Mouse (Mus musculus): ENCODE results near the gene Ubn2. TPM values are rescaled to one million over a fixed set of nuclear protein-coding genes. Genes with fewer than 3 reads are reported as not detected.
A peak's percentile ranks its signal among the peaks of the same experiment; 100 is the strongest.
"Not testable (repeated sequence)": the region's sequence is repeated elsewhere in the genome, so short reads cannot be mapped to it uniquely, and the experiment has no call there.

Gene Ubn2
- 10 to 100 TPM; 47.1 to 48.8 TPM for total RNA-seq (2021)

GRCm38 (mm10) chr6:38433261-38434033 is at the start of gene Ubn2:
Gene Ubn2, plus strand, starts transcription at chr6:38433950.
- intact Hi-C loops (cut with DNase I), result no loop called here
- DNase-seq, result peak; percentile 98

GRCm38 (mm10) chr6:38389671-38390070 is 44.1 kb upstream of the Ubn2 start:
- intact Hi-C loops (cut with DNase I), result no loop called here
- peak; percentile 8 for DNase-seq

- peak; percentile 1 for DNase-seq
- intact Hi-C loops (cut with DNase I), result not testable (repeated sequence)
Observed at GRCm38 (mm10) chr6:38432457-38432856, 1.3 kb upstream of the Ubn2 start.

DNA sequence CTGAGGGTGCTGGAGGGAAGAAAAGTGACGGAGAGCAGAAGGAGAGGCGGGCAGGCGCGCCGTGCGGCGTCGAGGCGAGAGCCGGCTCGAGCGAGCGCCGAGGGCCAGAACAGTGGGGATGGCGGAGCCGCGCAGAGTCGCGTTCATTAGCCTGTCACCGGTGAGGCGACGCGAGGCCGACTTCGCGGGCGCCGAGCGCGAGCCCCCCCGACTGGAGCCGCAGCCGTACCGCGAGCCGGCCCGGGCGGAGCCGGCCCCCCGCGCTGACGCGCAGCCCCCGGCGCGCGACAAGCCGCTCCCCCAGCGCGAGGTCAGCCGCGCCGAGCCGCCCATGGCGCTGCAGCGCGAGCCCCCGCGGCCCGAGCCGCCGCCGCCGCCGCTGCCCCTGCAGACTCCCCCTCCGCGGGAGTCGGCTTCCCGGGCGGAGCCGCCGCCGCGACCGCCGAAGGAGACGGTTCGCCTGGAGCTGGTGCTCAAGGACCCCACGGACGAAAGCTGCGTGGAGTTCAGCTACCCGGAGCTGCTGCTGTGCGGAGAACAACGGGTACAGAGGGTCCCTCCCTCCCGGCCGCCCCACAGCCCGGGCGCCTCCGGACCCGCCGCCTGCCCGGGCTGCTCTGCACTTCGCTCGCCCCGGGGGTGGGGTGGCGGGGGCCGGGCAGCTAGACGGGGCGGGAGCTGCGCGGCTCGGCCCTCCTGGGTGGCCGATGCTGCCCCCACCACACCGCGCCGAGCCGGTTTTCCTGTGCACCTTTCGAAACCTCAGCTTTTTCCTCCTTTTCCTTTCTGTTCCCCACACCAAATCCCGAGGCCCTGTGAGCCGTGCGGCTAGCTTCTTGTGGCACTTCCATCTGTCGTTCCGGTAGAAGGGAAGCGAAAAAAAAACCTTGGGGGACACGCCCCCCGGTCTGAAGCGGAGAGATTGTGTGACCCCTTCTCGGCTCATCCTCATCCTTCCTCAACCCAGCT is 589 bp downstream of the Ubn2 start:
- peak; percentile 41 for DNase-seq
- intact Hi-C loops (cut with DNase I), result no loop called here

GRCm38 (mm10) chr6:38443842-38444241 is 10.1 kb downstream of the Ubn2 start:
- DNase-seq, result no peak
- intact Hi-C loops (cut with DNase I), result no loop called here

DNA sequence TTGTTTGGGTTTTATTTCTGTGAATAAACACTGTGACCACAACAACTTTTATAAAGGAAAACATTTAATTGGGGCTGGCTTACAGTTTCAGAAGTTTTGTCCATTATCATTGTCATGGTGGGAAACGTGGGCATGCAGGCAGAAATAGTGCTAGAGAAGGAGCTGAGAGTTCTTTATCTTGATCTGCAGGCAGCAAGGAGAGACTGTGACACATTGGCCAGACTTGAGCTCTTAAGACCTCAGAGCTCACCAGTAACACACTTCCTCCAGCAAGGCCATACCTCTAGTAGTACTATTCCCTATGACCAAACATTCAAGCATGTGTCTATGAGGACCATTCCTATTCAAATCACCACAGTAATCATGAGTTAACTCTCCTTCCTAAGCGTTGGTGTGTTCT is 14.5 kb downstream of the Ubn2 start:
- DNase-seq, result no peak

GRCm38 (mm10) chr6:38453049-38453448 is 19.3 kb downstream of the Ubn2 start:
- no peak for DNase-seq
- intact Hi-C loops (cut with DNase I), result no loop called here

More for the DNA sequence above, 14.5 kb downstream of the Ubn2 start:
- intact Hi-C loops (cut with DNase I), result no loop called here

DNA sequence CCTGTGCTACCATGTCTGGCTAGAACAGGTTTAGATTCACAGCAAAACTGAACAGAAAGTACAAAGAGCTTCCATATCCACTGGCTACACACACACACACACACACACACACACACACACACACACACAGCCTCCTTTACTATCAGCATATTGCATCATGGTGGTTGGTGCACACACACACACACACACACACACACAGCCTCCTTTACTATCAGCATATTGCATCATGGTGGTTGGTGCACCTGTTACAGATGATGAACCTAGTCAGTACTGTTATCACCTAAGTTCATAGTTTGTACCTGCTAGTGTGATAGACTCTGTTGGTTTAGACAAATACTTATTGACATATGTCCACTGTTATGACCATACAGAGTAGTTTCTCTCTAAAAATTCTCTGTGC is 22.7 kb downstream of the Ubn2 start:
- intact Hi-C loops (cut with DNase I), result not testable (repeated sequence)

DNA sequence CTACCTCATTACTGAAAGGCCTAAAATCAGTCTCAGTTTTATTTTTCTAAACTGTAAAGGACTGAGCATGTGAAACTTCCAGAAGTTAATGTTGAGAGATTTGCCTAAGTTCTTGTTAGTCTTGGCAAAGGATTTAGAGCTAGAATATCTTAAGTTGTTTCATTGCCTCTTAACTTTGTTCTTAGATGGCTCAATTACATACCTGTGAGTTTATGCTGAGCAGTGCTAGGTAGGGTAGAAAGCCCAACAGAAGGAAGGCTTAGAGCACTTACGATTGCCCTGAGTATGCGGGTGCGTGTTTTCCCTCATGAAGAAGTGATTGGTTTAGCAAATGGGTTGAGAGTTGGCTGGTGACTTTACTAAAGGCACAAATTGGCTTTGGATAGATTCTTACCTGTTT is 24.3 kb downstream of the Ubn2 start:
- intact Hi-C loops (cut with DNase I), result no loop called here

More for the DNA sequence above, 22.7 kb downstream of the Ubn2 start:
- DNase-seq, result not testable (repeated sequence)

GRCm38 (mm10) chr6:38469591-38469990 is 35.8 kb downstream of the Ubn2 start:
- intact Hi-C loops (cut with DNase I), result no loop called here
- no peak for DNase-seq

More for the DNA sequence above, 24.3 kb downstream of the Ubn2 start:
- DNase-seq, result no peak

DNA sequence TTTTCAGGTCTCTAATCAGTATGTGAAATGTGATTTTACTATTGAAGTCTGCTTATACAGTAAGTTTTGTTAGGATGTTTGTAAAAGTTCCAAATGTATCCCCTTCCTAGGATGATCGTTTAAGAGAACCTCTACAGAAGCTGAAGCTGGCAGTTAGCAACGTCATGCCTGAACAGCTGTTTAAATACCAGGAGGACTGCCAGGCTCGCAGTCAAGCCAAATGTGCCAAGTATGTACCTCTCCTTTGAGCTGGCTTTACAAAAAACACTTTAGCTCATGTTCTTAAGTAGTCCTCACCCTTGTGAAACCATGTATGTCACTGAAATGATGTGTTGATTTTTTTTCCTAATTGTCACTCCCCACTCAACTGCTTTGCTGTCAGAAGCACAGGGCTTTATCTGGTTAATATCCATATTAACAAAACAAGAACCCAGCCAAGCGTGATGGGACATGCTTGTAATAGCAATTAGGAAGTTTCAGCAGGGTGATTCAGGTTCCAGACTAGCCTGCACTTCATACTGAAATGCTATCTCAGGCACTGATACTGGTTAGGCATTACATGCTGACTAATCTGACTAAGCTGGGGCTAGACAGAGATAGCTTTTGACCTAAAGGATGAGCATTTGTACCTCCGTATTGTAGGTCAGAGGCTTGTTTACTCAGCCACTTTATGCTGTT is 48.1 kb downstream of the Ubn2 start:
- intact Hi-C loops (cut with DNase I), result no loop called here
- no peak for DNase-seq

- peak; percentile 31 for DNase-seq
Observed at GRCm38 (mm10) chr6:38492550-38492949, 58.8 kb downstream of the Ubn2 start.

GRCm38 (mm10) chr6:38495641-38496040 is 61.9 kb downstream of the Ubn2 start:
- intact Hi-C loops (cut with DNase I), result no loop called here
- DNase-seq, result no peak

More at GRCm38 (mm10) chr6:38492550-38492949, 58.8 kb downstream of the Ubn2 start:
- intact Hi-C loops (cut with DNase I), result no loop called here

- no peak for DNase-seq
- intact Hi-C loops (cut with DNase I), result no loop called here
Observed at GRCm38 (mm10) chr6:38512096-38512495, 78.3 kb downstream of the Ubn2 start.

- intact Hi-C loops (cut with DNase I), result no loop called here
Observed at GRCm38 (mm10) chr6:38512830-38513229, 79.1 kb downstream of the Ubn2 start.

DNA sequence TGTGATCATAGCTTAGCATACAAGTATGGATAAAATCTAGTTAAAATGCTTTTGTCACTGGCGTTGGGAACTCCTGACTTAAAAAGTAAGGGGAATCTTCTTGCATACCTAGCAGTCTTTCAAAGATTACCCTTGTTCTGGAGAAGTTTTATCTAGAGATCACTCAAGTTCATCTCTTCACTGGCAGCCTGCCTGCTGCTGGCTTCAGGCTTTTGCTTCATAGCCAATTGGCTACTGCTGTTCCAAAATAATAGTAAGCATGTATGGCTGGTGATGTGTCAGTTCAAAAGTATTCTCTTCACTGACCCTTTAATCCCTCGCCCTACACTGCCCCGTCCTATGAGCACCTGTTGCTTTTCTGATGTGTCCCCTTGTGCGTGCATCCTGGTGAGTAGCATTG is 81.5 kb downstream of the Ubn2 start:
- DNase-seq, result no peak
- intact Hi-C loops (cut with DNase I), result no loop called here

More at GRCm38 (mm10) chr6:38512830-38513229, 79.1 kb downstream of the Ubn2 start:
- DNase-seq, result no peak

DNA sequence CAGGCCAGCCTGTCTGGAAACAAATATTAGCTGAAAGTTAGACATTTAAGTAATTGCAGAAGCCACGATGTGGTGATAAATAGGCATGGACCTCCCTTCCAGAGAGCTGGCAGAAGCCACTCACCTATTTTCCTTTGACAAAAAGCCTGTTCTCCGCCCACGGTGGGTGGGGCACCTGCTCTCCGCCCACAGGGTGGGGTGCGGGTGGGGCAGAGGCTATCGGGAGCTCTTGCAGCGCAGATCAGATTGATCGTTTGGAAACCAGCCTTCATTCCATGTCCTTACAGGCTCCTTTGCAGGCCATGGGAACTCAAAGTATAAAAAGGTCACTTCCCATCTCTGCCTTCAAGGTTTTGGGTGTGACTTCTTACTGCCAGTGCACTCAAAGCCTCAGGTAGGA is 90.1 kb downstream of the Ubn2 start:
- intact Hi-C loops (cut with DNase I), result no loop called here
- DNase-seq, result no peak

DNA sequence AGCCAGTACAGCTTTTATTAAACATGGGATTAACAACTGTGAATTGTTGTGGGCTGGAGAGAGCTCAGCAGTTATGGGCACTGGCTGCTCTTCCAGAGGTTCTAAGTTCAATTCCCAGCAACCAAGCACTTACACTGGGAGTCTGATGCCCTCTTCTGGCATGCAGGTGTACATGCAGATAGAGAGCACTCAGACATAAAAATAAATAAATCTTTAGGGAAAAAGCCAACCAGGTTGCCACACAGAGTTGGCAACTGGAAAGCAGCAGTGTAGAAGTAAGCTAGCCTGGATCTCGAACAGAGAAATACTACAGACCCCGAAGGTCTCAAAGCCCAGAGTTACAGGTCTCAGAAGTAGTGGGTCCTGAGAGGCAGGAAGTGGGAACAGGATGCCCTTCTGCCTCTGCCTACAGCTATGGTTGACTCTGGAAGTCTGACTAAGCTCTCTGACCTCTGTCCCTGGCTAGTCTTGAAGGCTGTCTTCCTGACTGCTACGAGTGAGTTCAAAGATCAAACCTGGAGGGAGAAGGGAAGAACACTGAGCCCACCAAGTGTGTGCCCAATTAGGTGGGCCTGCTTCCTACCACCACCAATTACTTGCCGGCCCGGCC is 97.6 kb downstream of the Ubn2 start:
- no peak for DNase-seq
- intact Hi-C loops (cut with DNase I), result no loop called here

DNA sequence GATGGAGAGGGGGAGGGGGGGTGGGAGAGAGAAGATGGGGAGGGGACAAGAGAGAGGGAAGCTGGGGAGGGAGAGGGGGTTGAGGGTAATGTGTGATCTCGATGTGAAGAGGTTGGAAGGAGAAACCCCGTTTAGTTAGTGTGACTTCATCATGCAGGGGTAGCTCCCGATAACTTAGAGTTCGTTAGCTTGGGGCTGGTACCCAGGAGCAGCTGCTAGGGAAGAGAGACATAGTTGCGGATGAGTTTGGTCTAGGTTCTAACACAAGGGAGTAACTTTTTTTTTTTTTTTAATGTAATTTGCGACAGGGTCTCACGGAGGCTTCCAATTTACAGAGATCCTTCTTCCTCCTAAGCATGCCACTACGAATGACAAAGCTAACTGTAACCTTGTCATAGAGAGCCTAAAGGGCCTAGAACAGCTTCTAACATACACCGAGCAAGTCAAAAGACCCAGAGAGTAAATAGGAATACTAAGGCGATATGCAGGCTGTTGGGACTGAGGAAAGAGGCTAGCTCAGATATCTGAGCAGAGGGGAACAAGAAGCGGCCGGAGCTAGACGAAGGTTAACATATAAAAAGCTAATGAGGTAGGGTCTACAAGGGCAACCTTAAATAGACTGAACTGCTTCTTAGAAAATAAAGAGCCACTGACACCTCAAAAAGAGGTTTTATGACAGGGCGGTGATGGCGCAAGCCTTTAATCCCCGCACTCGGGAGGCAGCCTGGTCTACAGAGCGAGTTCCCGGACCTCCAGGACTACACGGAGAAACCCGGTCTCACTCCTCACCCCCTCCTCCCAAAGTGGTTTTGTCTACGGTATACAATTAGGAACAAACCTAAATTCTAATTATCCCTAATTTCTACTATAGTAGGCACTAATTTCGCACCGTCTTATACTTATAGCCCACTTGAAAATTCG is 99.0 kb downstream of the Ubn2 start:
- DNase-seq, result no peak
- intact Hi-C loops (cut with DNase I), result no loop called here
